Mouse (Mus musculus) layer of hippocampus, adult 11-12 months (tissue): ENCODE measurements around the gene Pdgfra.

ENCODE experiments used
- DNase-seq: peaks from one replicate; pipeline ENCODE4 v3.0.0; 2022; ENCODE audit warnings: low spot score

Gene Pdgfra

GRCm38 (mm10) chr5:75214520-75214919 is 62.4 kb downstream of the Pdgfra start:
- DNase-seq = peak; percentile 15

- no peak for DNase-seq
These were observed 62.8 kb downstream of the Pdgfra start for GRCm38 (mm10) chr5:75214929-75215328.

GRCm38 (mm10) chr5:75215678-75216256 is 63.7 kb downstream of the Pdgfra start:
- no peak for DNase-seq

GRCm38 (mm10) chr5:75221610-75222009 is 69.5 kb downstream of the Pdgfra start:
- DNase-seq = no peak

- no peak for DNase-seq
These were observed 70.6 kb downstream of the Pdgfra start for GRCm38 (mm10) chr5:75222491-75223265.

- DNase-seq = no peak
These were observed 86.3 kb downstream of the Pdgfra start for GRCm38 (mm10) chr5:75238363-75238762.

GRCm38 (mm10) chr5:75238928-75239777 is 87.1 kb downstream of the Pdgfra start:
- no peak for DNase-seq

GRCm38 (mm10) chr5:75247070-75247740 is 95.1 kb downstream of the Pdgfra start:
- peak; percentile 20 for DNase-seq
